Mouse (Mus musculus): ENCODE data around the gene Tubb4b.

DNA sequence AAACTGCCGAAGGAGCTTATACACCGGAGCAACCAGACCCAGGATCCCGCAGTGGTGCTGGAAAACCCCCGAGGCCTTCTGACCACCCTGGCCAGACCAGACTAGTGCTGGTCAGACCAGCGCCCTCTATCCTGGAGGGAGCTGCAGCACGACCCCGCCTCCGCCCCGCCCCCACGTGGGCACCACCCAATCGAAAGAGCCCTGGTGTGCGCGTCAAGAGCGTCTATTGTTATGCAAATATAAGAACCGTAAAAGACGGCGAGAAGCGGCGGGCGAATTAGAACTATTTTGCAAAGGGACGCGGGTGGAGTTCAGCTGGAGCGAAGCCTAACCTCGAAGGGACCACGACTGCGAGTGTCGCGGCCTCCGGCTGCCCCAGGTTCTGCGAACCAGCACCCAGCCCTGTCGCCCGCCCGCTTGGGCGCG is 44.0 kb downstream of the Tubb4b start, which contains the start of gene Nrarp:
- peak; percentile 40; the same call in 1 of the 2 replicates for TF ChIP-seq CTCF (IDR thresholded peaks at IDR 0.05; ENCODE audit: control insufficient read depth, insufficient read depth, low read length)
- TF ChIP-seq POLR2A (IDR thresholded peaks at IDR 0.05; ENCODE audit: borderline replicate concordance, control insufficient read depth, low read depth, low read length), result peak; percentile 61
